Mouse (Mus musculus) forebrain, postnatal 0 days (tissue): ENCODE measurements around the gene Lexm. TPM values are rescaled to one million over a fixed set of nuclear protein-coding genes. Genes with fewer than 3 reads are reported as not detected.

Experiments
- ATAC-seq: fragments of 200-750 bp; cut with Nextera tagmentation; 2 replicates; pipeline ENCODE4 v1.8.0; 2017; ENCODE audit warnings: mild to moderate bottlenecking, moderate library complexity
- DNase-seq: peaks from one replicate; pipeline ENCODE4 v3.0.0-alpha.2; 2015
- H3K27ac ChIP-seq: fragments of 300-500 bp; sonication (generic); 2 replicates; pipeline ENCODE4 v1.5.1; 2014; ENCODE audit warnings: low read depth, mild to moderate bottlenecking, antibody characterized with exemption, low read length, moderate library complexity, mixed read lengths
- H3K27me3 ChIP-seq: fragments of 300-500 bp; sonication (generic); 2 replicates; pipeline ENCODE4 v1.6.1; 2014; ENCODE audit warnings: mild to moderate bottlenecking, low read length, mixed read lengths; ENCODE audit not compliant: insufficient read depth
- H3K36me3 ChIP-seq: fragments of 300-500 bp; sonication (generic); 2 replicates; pipeline ENCODE4 v1.6.1; 2014; ENCODE audit warnings: mild to moderate bottlenecking, moderate library complexity; ENCODE audit not compliant: insufficient read depth
- H3K4me1 ChIP-seq: fragments of 300-500 bp; sonication (generic); 2 replicates; pipeline ENCODE4 v1.6.1; 2014; ENCODE audit warnings: antibody characterized with exemption; ENCODE audit not compliant: insufficient read depth
- H3K4me2 ChIP-seq: fragments of 300-500 bp; sonication (generic); 2 replicates; pipeline ENCODE4 v1.6.1; 2014; ENCODE audit warnings: low read depth, mild to moderate bottlenecking, moderate library complexity
- H3K4me3 ChIP-seq: fragments of 300-500 bp; sonication (generic); 2 replicates; pipeline ENCODE4 v1.5.1; 2014; ENCODE audit warnings: low read depth, low read length, mixed read lengths
- H3K9ac ChIP-seq: fragments of 300-500 bp; sonication (generic); 2 replicates; pipeline ENCODE4 v1.6.1; 2014; ENCODE audit warnings: mild to moderate bottlenecking
- H3K9me3 ChIP-seq: fragments of 300-500 bp; sonication (generic); 2 replicates; pipeline ENCODE4 v1.6.1; 2016; ENCODE audit warnings: low read length
- CTCF ChIP-seq: sonication (generic); IDR thresholded peaks from 2 replicates; pipeline ENCODE4 v1.5.1; 2016; ENCODE audit warnings: antibody characterized with exemption, control low read depth, low read depth
- WGBS: fragments of 180-500 bp; shearing (Covaris S2); extraction: QIAGEN DNeasy Blood & Tissue Kit; methylation state at CpG from one replicate; pipeline ENCODE4 v1.1.7; 2014; 5-methylcytosine and 5-hydroxymethylcytosine counted together
- polyA plus RNA-seq: library from polyadenylated mRNA; unstranded; fragments of >200 nt; fragmentation: Nextera tagmentation; extraction: Ambion mirVana; gene quantifications from 2 replicates; pipeline ENCODE4 v1.2.1, GENCODE M21; 2015
- total RNA-seq: library from RNA; depleted of rRNA; stranded (reverse); fragments of >200 nt; gene quantifications from 2 replicates; pipeline ENCODE4 v1.2.3, GENCODE M21; 2014

The Lexm gene
- total and polyA plus RNA-seq, 2 experiments from 2014 or later = not detected

DNA sequence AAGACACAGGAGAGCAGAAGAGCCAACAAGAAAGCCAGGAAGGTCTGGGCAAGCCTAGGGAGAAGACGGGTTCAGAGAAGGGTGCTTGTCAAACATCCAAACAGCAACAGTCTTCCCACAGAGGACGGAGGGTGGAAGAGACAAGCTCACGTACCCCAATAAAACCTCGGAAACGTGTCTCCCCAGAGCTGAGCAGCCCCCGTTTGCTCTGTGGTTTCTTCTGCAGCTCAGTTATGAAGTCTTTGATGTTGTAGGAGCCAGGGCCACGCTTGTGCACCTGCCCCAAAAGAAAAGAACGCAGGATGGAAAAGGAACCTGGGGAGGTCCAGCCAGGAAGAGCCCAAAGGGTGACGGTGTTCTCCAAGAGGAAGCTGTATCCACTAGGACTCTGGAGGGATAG lies 2.2 kb downstream of the Lexm start:
- ATAC-seq (no peak), DNase-seq (no peak)
- H3K27ac ChIP-seq = no peak overlapping the region
- no peaks in the 10 kb centered on the region for H3K36me3 ChIP-seq
- no peaks in the 10 kb centered on the region for H3K9me3 ChIP-seq
- no peak for TF ChIP-seq CTCF
- no peak overlapping the region for H3K4me3 ChIP-seq
- no peaks in the 10 kb centered on the region for H3K27me3 ChIP-seq
- no peak overlapping the region for H3K9ac ChIP-seq
- H3K4me2 ChIP-seq = no peak overlapping the region
- 0 out of 2 replicates have a peak, but pooled peaks cover 6% of the 10 kb centered on the region for H3K4me1 ChIP-seq
- 86% methylated on average over 9 of the region's 9 CpGs for WGBS

DNA sequence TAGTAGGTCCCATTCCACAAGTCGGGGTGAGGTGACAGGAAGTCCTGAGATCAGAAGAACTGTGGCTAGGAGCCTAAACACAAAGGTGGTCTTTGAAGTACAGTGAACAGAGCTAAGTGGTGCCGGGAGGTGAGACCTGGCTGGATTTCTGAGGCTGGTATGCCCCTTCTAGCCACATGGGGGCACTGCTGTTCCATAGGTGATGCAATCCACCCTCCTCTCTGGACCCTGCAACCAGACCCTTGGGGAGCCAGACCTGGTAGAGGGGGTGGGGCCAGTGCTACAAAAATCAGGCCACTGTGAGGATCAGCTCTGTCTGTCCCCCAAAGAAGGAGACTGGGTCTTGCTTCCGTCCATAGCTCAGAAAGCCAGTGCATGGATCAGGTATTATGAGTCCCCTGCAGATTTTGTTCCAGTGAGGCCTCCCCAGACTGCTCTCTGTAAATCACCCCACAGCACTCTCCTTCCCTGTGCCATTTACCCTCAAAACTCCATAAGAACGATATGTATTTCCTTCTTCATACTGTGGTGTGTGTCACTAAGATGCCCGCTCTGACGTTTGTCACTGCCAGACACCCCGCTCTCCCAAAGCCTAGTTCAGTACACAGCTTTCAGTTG lies 2.8 kb downstream of the Lexm start:
- H3K4me1 ChIP-seq = 0 out of 2 replicates have a peak, but pooled peaks cover 6% of the 10 kb centered on the region
- TF ChIP-seq CTCF = peak; percentile 98
- H3K9me3 ChIP-seq = no peaks in the 10 kb centered on the region
- H3K36me3 ChIP-seq = no peaks in the 10 kb centered on the region
- H3K9ac ChIP-seq = no peak overlapping the region
- no peak overlapping the region for H3K27ac ChIP-seq
- no peaks in the 10 kb centered on the region for H3K27me3 ChIP-seq
- DNase-seq (peak; percentile 87), ATAC-seq (peak; percentile 84)
- WGBS = 47% methylated on average over 7 of the region's 7 CpGs
- H3K4me2 ChIP-seq = no peak overlapping the region
- H3K4me3 ChIP-seq = no peak overlapping the region

DNA sequence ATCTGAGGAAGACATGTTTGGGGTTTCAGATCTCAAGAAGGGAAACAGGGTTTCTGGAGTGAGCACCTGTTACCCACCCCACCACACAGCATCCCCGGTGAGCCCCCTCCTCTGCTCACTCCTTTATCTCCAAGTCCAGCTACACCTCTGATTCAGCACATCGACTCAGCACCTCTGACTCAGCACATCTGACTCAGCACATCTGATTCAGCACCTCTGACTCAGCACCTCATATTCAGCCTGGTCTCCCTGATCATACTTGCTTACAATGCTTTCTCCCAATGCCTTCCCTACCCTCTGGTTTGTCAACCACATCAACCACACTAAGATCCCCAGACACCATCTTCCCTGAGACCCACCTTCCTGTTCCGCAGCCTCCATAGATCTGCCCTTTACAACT lies 3.5 kb downstream of the Lexm start:
- Histone ChIP-seq H3K4me3 (no peak overlapping the region), H3K9me3 (no peaks in the 10 kb centered on the region), H3K4me1 (0 out of 2 replicates have a peak, but pooled peaks cover 6% of the 10 kb centered on the region), H3K27ac (no peak overlapping the region), H3K9ac (no peak overlapping the region), H3K36me3 (no peaks in the 10 kb centered on the region), H3K4me2 (no peak overlapping the region), H3K27me3 (no peaks in the 10 kb centered on the region)
- 72% methylated on average over 3 of the region's 3 CpGs for WGBS
- no peak for TF ChIP-seq CTCF
- DNase-seq = no peak
- ATAC-seq = no peak

DNA sequence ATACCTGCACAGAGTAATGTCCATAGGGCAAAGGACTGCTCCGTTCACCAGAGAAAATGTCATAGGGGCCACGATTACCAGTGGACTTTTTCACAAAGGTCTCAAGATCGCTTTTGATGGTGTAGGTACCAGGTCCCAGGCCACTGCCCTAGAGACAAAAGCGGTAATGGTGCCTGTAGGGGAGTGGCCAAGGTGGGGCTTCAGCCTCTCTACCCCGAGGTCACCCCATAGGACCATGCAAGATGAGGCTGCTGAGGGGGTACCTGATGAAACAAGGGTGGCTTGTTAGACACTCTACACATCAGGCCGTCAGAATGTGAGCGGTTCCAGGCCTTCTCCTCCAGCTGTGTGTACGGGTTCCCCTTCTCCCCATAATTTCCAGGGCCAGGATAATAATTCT lies 3.9 kb downstream of the Lexm start:
- Histone ChIP-seq H3K4me2 (no peak overlapping the region), H3K9me3 (no peaks in the 10 kb centered on the region), H3K4me3 (no peak overlapping the region), H3K27ac (no peak overlapping the region), H3K9ac (no peak overlapping the region), H3K4me1 (0 out of 2 replicates have a peak, but pooled peaks cover 6% of the 10 kb centered on the region), H3K36me3 (no peaks in the 10 kb centered on the region), H3K27me3 (no peaks in the 10 kb centered on the region)
- ATAC-seq (no peak), DNase-seq (no peak)
- WGBS = 83% methylated on average over 8 of the region's 8 CpGs
- TF ChIP-seq CTCF = no peak

DNA sequence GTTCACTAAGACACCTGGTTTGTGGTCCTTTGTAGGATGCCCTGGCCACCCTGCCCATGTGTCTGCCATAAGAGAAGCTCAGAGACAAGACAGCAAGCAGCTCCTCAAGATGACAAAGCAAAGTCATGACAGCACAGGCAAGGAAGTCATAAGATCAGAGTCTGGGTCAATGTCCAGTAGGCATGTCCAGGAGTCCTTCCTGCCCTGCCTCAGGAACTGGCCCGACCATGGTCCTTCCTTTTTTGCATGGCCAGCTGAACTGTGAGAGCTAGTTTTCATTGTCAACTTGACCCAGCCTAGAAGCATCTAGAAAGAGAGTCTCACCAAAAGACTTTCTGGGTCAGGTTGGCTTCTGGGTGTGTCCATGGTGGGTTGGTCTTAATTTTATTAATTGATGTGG lies 9.1 kb downstream of the Lexm start:
- no peak overlapping the region for H3K27ac ChIP-seq
- H3K4me2 ChIP-seq = no peak overlapping the region
- no peaks in the 10 kb centered on the region for H3K9me3 ChIP-seq
- no peak overlapping the region for H3K4me3 ChIP-seq
- ATAC-seq = no peak
- no peak overlapping the region for H3K9ac ChIP-seq
- WGBS = 88% methylated on average over 1 of the region's 1 CpGs
- no peaks in the 10 kb centered on the region for H3K4me1 ChIP-seq
- H3K36me3 ChIP-seq = no peaks in the 10 kb centered on the region
- TF ChIP-seq CTCF = no peak
- no peak for DNase-seq
- H3K27me3 ChIP-seq = no peaks in the 10 kb centered on the region

DNA sequence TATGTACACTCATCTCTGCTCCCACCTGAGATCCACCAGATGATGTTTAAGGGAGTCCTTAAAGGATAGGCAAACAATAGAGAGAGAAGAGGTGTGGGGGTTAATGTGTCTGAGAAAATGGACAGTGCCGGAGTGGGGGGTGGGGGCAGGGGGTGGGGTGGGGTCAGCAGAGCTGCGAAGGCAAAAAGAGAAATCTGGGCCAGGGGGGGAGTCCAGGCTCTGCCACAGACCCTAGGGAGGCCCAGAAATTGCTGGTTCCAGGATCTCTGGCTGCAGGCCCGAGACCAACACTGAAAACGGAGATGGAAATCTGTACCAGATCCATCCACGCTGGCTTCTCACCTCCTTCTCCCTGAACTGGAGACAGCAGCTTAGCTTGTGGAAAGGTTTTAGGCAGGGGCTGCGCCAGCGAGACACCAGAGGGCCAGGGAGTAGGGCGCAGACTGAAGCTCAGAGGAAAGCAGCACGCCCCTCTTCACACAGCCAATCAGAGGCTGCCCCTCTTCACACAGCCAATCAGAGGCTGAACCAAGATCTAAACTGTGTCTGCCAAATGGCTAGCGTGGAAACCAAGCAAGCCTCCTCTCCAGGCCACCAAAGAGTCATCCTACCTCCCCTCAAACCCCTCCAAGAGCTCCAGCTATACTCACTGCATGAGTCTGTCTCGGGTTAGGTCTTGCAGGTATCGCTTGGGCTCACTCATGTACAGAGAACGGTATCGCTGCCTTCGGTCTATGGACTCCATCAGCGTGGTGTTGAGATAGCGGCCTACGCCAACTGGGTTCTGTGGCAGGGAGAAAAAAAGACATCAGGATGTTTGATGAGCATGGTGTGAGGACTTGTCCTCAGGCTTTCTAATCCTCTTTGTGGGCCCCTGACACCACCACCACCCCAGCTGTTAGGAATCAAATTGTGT lies 10.1 kb downstream of the Lexm start:
- peak; percentile 62 for DNase-seq
- H3K4me1 ChIP-seq = no peaks in the 10 kb centered on the region
- no peak overlapping the region for H3K9ac ChIP-seq
- 0 out of 2 replicates have a peak, but pooled peaks have one; percentile 12 for TF ChIP-seq CTCF
- H3K4me3 ChIP-seq = no peak overlapping the region
- ATAC-seq = peak; percentile 97
- no peaks in the 10 kb centered on the region for H3K36me3 ChIP-seq
- H3K27me3 ChIP-seq = no peaks in the 10 kb centered on the region
- peak overlapping the region; percentile 26 for H3K4me2 ChIP-seq
- no peak overlapping the region for H3K27ac ChIP-seq
- 43% methylated on average over 18 of the region's 18 CpGs for WGBS
- no peaks in the 10 kb centered on the region for H3K9me3 ChIP-seq

DNA sequence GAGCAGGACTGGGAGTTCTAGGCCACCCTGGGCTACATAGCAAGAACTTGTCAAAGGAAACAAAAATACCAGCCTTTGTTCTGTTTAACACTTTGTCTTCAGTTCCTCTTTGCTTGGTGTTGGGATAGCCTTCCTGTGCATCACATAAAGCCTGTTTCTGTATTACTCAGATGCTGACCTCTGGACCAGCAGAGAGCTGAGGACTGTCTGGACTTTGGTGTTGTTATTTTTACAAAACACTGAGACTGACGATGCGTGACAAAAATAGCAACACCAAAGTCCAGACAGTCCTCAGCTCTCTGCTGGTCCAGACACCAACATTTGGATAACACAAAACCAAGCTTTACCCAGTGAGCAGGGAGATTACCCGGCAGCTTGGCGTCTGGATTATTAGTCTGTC lies 16.3 kb downstream of the Lexm start:
- WGBS = 82% methylated on average over 4 of the region's 4 CpGs
- no peaks in the 10 kb centered on the region for H3K27me3 ChIP-seq
- no peak for TF ChIP-seq CTCF
- no peak overlapping the region for H3K4me3 ChIP-seq
- no peak overlapping the region for H3K27ac ChIP-seq
- no peak overlapping the region for H3K4me2 ChIP-seq
- no peak for ATAC-seq
- H3K4me1 ChIP-seq = no peaks in the 10 kb centered on the region
- H3K36me3 ChIP-seq = no peaks in the 10 kb centered on the region
- no peaks in the 10 kb centered on the region for H3K9me3 ChIP-seq
- no peak for DNase-seq
- no peak overlapping the region for H3K9ac ChIP-seq
